Mouse (Mus musculus) spleen, adult 2 months (tissue): Measurements from ENCODE around the gene Lima1. TPM values are rescaled to one million over a fixed set of nuclear protein-coding genes. Genes with fewer than 3 reads are reported as not detected.

ENCODE experiments used
- DNase-seq, 2 experiments: peaks; one replicate each; pipeline versions ENCODE4 v3.0.0 to v3.0.0-alpha.2; 2012 to 2021; ENCODE audit warnings: low spot score in 2 of 2, low read depth in 1 of 2
- H3K27ac ChIP-seq: fragments of 200-500 bp; 2 replicates; pipeline ENCODE4 v1.5.1; 2012; ENCODE audit warnings: low read length, inconsistent platforms; ENCODE audit not compliant: insufficient read depth
- H3K27me3 ChIP-seq: fragments of 200-500 bp; 2 replicates; pipeline ENCODE4 v1.6.1; 2012; ENCODE audit warnings: mild to moderate bottlenecking, moderate library complexity, low read length, inconsistent platforms; ENCODE audit not compliant: control insufficient read depth, insufficient read depth
- H3K36me3 ChIP-seq: fragments of 200-500 bp; 2 replicates; pipeline ENCODE4 v1.6.1; 2012; ENCODE audit warnings: mild to moderate bottlenecking, low read length, inconsistent platforms; ENCODE audit not compliant: control insufficient read depth, insufficient read depth
- H3K4me1 ChIP-seq: fragments of 200-500 bp; 2 replicates; pipeline ENCODE4 v1.6.1; 2011; ENCODE audit warnings: inconsistent platforms; ENCODE audit not compliant: control insufficient read depth, insufficient read depth, insufficient read length
- H3K4me3 ChIP-seq: fragments of 200-500 bp; 2 replicates; pipeline ENCODE4 v1.5.1; 2011; ENCODE audit warnings: mild to moderate bottlenecking, inconsistent platforms; ENCODE audit not compliant: insufficient read depth, insufficient read length; ENCODE audit errors: extremely low read depth
- CTCF ChIP-seq: fragments of 200-500 bp; IDR thresholded peaks from 2 replicates; pipeline ENCODE4 v1.5.1; 2011; ENCODE audit warnings: mild to moderate bottlenecking, inconsistent platforms; ENCODE audit not compliant: insufficient read depth, insufficient read length, insufficient replicate concordance; ENCODE audit errors: extremely low read depth
- POLR2A ChIP-seq: fragments of 200-500 bp; IDR thresholded peaks from 2 replicates; pipeline ENCODE4 v1.6.1; 2011; ENCODE audit warnings: low read depth, low read length, inconsistent platforms
- WGBS: fragments of 180-500 bp; shearing (Covaris S2); methylation state at CpG from one replicate; pipeline ENCODE4 v1.1.7; 2018; 5-methylcytosine and 5-hydroxymethylcytosine counted together
- polyA plus RNA-seq: library from polyadenylated mRNA; depleted of rRNA; stranded (reverse); fragments of >200 nt; gene quantifications from 2 replicates; pipeline ENCODE4 v1.2.3, GENCODE M21; 2012

The Lima1 gene
- polyA plus RNA-seq, 1 experiment = 7.7 TPM

DNA sequence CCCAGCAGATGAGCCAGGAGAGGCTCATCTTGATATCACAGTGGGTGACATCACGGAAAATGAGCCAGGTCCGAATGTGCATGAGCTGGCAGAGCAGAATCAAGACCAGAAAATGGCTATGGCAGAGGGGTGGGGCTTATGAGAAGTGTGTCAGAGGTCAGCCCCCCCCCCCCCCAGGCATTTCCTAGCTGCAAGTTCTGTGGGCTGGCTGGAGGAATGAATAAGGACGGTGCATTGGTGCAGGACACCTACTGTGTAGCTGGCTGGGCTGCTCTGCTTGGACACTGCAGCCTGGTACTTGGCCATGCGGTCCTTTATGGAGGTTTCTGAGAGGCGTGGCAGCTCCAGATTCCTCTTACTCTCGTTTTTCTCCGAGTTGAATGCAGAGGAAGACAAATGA is 69.1 kb downstream of the Lima1 start:
- TF ChIP-seq POLR2A (no peak), CTCF (no peak)
- H3K4me3 ChIP-seq = no peak overlapping the region
- 68% methylated on average over 7 of the region's 7 CpGs for WGBS

DNA sequence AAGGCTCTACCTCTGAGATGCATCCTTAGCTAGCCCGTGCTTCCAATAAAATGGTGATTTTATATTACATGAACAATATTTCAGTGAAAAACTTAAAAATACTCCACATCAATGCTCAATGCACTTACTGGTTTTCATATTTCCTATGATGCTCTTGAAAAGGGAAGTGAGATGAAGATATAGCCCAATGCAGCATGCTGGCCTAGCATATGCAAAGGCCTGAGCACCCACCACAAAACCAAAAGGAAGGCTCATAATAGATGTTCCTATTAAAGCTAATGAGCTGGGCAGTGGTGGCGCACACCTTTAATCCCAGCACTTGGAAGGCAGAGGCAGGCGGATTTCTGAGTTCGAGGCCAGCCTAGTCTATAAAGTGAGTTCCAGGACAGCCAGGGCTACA is 69.6 kb downstream of the Lima1 start:
- Histone ChIP-seq H3K27ac (no peak overlapping the region), H3K4me1 (no peaks in the 10 kb centered on the region), H3K27me3 (no peaks in the 10 kb centered on the region; the same call in 1 of the 2 replicates), H3K4me3 (no peak overlapping the region), H3K36me3 (no peaks in the 10 kb centered on the region)
- no peak for DNase-seq
- WGBS = 81% methylated on average over 4 of the region's 4 CpGs
- no peak for TF ChIP-seq POLR2A
- no peak for TF ChIP-seq CTCF

More for the DNA sequence above, 69.1 kb downstream of the Lima1 start:
- H3K4me1 ChIP-seq = no peaks in the 10 kb centered on the region
- H3K36me3 ChIP-seq = no peaks in the 10 kb centered on the region
- no peaks in the 10 kb centered on the region; the same call in 1 of the 2 replicates for H3K27me3 ChIP-seq
- no peak for DNase-seq
- H3K27ac ChIP-seq = no peak overlapping the region

DNA sequence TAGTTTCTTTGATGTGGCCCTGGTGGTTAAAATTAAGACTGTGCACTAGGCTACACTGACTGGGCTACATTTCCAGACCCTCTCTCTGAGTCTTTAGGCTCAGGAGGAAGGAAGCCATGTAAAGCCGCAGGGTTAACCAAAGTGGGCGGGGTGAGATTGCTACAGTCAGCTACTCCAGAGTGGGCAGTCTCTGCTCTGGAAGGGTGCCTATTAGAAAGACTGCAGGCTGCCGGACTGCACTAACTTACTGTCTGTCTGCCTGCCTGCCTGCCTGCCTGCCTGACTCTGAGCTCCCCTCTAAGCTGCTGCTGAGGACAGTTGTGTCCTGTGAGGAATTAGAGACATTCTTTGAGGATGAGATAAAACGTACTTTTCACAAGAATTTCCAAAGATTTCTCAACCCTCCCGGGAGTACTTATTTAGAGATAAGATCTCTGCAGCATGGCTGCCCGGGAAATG is 72.0 kb downstream of the Lima1 start:
- Histone ChIP-seq H3K27me3 (no peaks in the 10 kb centered on the region; the same call in 1 of the 2 replicates), H3K27ac (no peak overlapping the region), H3K36me3 (no peaks in the 10 kb centered on the region), H3K4me1 (no peaks in the 10 kb centered on the region), H3K4me3 (no peak overlapping the region)
- DNase-seq = peak in 1 of 2 experiments; percentile 28
- TF ChIP-seq CTCF (no peak), POLR2A (no peak)
- WGBS = 3% methylated on average over 6 of the region's 6 CpGs

DNA sequence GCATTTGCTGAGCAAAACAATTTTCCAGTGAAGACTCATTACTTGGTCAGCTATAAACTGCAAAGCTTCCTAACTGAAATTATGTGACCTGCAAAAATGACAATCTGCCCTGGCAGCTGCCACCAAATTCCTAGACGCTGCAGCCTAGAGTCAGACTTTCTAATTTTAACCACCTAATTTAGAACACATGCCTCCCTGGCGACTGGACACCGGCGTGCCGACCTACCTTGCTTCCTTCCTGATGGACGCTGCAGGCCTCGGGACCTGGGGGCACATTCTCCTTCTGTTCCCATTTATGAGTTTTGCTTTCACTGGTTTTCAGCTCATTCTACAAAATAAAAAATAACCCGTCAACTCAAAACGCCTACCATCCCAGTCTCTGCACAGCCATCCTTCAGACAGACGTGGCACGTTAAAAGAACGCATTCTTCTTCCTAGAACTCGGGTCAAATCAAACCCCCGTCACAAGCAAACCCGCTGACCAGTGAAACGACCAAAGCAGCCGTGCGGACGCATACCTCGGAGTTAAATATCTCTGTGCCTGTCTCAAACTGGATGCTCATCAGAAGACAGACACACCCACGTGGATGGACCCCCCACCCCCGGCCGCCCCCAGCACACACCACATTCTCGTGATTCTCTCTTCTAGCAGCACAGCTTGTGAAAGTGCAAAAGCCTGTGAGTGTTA is 73.2 kb downstream of the Lima1 start:
- H3K4me3 ChIP-seq = no peak overlapping the region
- H3K27ac ChIP-seq = no peak overlapping the region
- TF ChIP-seq POLR2A (no peak), CTCF (no peak)
- DNase-seq = no peak
- H3K36me3 ChIP-seq = no peaks in the 10 kb centered on the region
- H3K4me1 ChIP-seq = no peaks in the 10 kb centered on the region
- 80% methylated on average over 24 of the region's 24 CpGs for WGBS
- no peaks in the 10 kb centered on the region; the same call in 1 of the 2 replicates for H3K27me3 ChIP-seq

DNA sequence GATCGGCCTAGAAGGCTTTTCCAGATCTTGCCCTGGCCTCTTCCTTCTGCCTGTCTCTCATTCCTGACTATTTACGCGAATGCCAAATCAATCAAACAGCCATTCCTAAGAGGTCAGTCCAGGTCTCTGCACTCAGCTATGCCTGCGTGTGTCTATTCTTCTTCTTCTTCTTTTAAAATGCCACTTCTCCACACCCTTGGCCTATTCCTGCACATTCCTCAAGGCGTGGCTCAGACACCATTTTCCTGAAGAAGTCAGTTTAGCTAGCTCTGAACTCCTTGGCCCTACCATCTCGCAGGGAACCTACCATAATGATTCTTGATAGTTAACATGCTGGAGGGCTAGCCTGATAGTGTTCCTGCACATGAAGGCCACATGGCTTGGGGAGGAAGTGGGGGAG is 75.5 kb downstream of the Lima1 start:
- 83% methylated on average over 6 of the region's 6 CpGs for WGBS
- H3K4me3 ChIP-seq = no peak overlapping the region
- H3K4me1 ChIP-seq = no peaks in the 10 kb centered on the region
- H3K27ac ChIP-seq = no peak overlapping the region
- no peaks in the 10 kb centered on the region for H3K36me3 ChIP-seq
- TF ChIP-seq POLR2A (no peak), CTCF (no peak)
- no peak for DNase-seq
- no peaks in the 10 kb centered on the region for H3K27me3 ChIP-seq

DNA sequence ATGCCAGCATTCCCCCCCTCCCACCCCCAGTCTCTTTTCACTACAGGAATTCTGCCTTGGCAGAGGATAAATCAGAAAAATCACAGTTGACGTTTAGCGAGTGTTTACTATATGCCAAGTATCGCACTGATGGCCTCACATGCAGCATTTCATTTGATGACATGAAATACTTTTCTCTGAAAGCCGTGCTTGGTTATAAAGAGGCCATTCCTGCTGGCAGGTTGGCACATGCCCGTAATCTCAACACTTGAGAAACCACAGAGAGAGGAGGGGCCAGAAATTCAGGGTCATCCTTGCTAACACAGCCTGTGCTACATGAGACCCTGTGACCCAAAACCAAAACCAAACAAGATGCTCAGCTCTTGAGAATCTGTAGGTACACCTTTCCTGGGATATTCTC is 77.4 kb downstream of the Lima1 start:
- no peaks in the 10 kb centered on the region for H3K4me1 ChIP-seq
- H3K27me3 ChIP-seq = no peaks in the 10 kb centered on the region
- 78% methylated on average over 5 of the region's 5 CpGs for WGBS
- H3K36me3 ChIP-seq = no peaks in the 10 kb centered on the region
- TF ChIP-seq POLR2A (no peak), CTCF (no peak)
- DNase-seq = no peak
- no peak overlapping the region for H3K27ac ChIP-seq
- no peak overlapping the region for H3K4me3 ChIP-seq

DNA sequence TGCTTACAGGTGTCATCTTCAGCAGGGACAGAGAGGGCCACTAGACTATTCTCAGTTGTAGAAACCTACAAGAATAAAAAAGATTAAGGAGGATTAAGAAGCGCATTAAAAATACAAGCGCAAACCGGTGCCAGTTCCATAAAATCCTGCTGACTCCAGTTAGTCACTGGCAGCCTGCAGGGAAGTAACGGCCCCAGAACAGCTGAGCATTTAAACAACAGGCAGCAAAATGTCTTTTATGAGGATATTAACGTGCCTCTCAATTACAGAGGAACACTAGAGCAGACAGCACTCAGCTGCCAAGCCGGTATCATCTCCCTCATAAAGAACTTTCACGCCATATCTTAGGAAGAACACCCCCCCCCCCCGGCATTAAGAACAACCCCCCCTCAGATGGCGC is 78.5 kb downstream of the Lima1 start:
- no peak overlapping the region for H3K4me3 ChIP-seq
- no peaks in the 10 kb centered on the region for H3K36me3 ChIP-seq
- WGBS = 90% methylated on average over 9 of the region's 9 CpGs
- H3K4me1 ChIP-seq = no peaks in the 10 kb centered on the region
- no peak for DNase-seq
- no peaks in the 10 kb centered on the region for H3K27me3 ChIP-seq
- H3K27ac ChIP-seq = no peak overlapping the region
- no peak for TF ChIP-seq POLR2A
- no peak for TF ChIP-seq CTCF
